Mouse (Mus musculus): ENCODE measurements around the gene Ranbp6. TPM values are rescaled to one million over a fixed set of nuclear protein-coding genes. Genes with fewer than 3 reads are reported as not detected.

The Ranbp6 gene
- total RNA-seq (2021) = 10 to 100 TPM; 15.1 to 16.8 TPM
- long read RNA-seq, experiment 1, full-length matches to known transcripts = 4 of 4 reads
- long read RNA-seq, experiment 1, partial matches to known transcripts = 0 of 4 reads
- long read RNA-seq, experiment 1, other reads (novel, unspliced or antisense) = 0 of 4 reads
- long read RNA-seq, experiment 2, full-length matches to known transcripts = 2 of 2 reads
- long read RNA-seq, experiment 2, partial matches to known transcripts = 0 of 2 reads
- long read RNA-seq, experiment 2, other reads (novel, unspliced or antisense) = 0 of 2 reads

GRCm38 (mm10) chr19:29812581-29813460 is at the start of gene Ranbp6:
Ranbp6 (minus strand) TSS chr19:29812974.
- DNase-seq = peak; percentile 96 to 97

GRCm38 (mm10) chr19:29860816-29861215 is 48.0 kb upstream of the Ranbp6 start:
- DNase-seq = no peak

- DNase-seq = no peak
Observed at GRCm38 (mm10) chr19:29857267-29857666, 44.5 kb upstream of the Ranbp6 start.

- DNase-seq = no peak
Observed at GRCm38 (mm10) chr19:29853711-29854110, 40.9 kb upstream of the Ranbp6 start.

GRCm38 (mm10) chr19:29851036-29851690 is 38.4 kb upstream of the Ranbp6 start:
- no peak for DNase-seq

- DNase-seq = no peak
Observed at GRCm38 (mm10) chr19:29849924-29850551, 37.3 kb upstream of the Ranbp6 start.

- no peak for DNase-seq
Observed at GRCm38 (mm10) chr19:29844036-29844661, 31.4 kb upstream of the Ranbp6 start.

- no peak for DNase-seq
Observed at GRCm38 (mm10) chr19:29843641-29844035, 30.9 kb upstream of the Ranbp6 start.

GRCm38 (mm10) chr19:29842973-29843372 is 30.2 kb upstream of the Ranbp6 start:
- DNase-seq = no peak

GRCm38 (mm10) chr19:29840642-29841041 is 27.9 kb upstream of the Ranbp6 start:
- DNase-seq = no peak

GRCm38 (mm10) chr19:29838636-29839135 is 25.9 kb upstream of the Ranbp6 start:
- DNase-seq = peak in 1 of 2 experiments; percentile 46

GRCm38 (mm10) chr19:29838171-29838570 is 25.4 kb upstream of the Ranbp6 start:
- no peak for DNase-seq

GRCm38 (mm10) chr19:29835364-29836034 is 22.7 kb upstream of the Ranbp6 start:
- DNase-seq = no peak

- DNase-seq = no peak
Observed at GRCm38 (mm10) chr19:29830911-29831310, 18.1 kb upstream of the Ranbp6 start.

GRCm38 (mm10) chr19:29828558-29828957 is 15.8 kb upstream of the Ranbp6 start:
- no peak for DNase-seq

GRCm38 (mm10) chr19:29826686-29827085 is 13.9 kb upstream of the Ranbp6 start:
- DNase-seq = peak; percentile 9 to 16

GRCm38 (mm10) chr19:29825003-29825402 is 12.2 kb upstream of the Ranbp6 start:
- no peak for DNase-seq

GRCm38 (mm10) chr19:29824034-29824700 is 11.4 kb upstream of the Ranbp6 start:
- peak; percentile 65 for DNase-seq

- no peak for DNase-seq
Observed at GRCm38 (mm10) chr19:29823456-29824010, 10.8 kb upstream of the Ranbp6 start.

GRCm38 (mm10) chr19:29820966-29821365 is 8.2 kb upstream of the Ranbp6 start:
- peak in 1 of 2 experiments; percentile 66 for DNase-seq

Measured in adrenal gland, postnatal 36 days (tissue).